Mouse (Mus musculus): ENCODE data around the gene Ctsl. TPM values are rescaled to one million over a fixed set of nuclear protein-coding genes. Genes with fewer than 3 reads are reported as not detected.
A peak's percentile ranks its signal among the peaks of the same experiment; 100 is the strongest.

Gene Ctsl
- polyA plus RNA-seq, 1 experiment, result 370 TPM

GRCm38 (mm10) chr13:64319782-64320181 lies 50.9 kb downstream of the Ctsl start:
- no peak for TF ChIP-seq POLR2A (IDR thresholded peaks at IDR 0.05; ENCODE audit: low read depth, low read length)
- TF ChIP-seq CTCF (conservative IDR thresholded peaks at IDR 0.05; ENCODE audit: insufficient read depth, insufficient read length, low read depth, low read length), result no peak
- no peaks in the 10 kb centered on the region for H3K36me3 ChIP-seq (ENCODE audit: control insufficient read depth, insufficient read depth, low read length)
- no peak overlapping the region for H3K4me3 ChIP-seq (ENCODE audit: insufficient read depth, low read depth, low read length)
- peaks cover 2% of the 10 kb centered on the region; the same call in 1 of the 2 replicates for H3K4me1 ChIP-seq (ENCODE audit: control insufficient read depth, insufficient read depth, low read length)
- peak overlapping the region; percentile 67; the same call in 1 of the 2 replicates for H3K27ac ChIP-seq (ENCODE audit: insufficient read depth, low read depth, low read length)
- no peak for DNase-seq
- H3K27me3 ChIP-seq (replicated peaks; ENCODE audit: control insufficient read depth, insufficient read depth, low read length), result no peaks in the 10 kb centered on the region

GRCm38 (mm10) chr13:64318355-64318754 lies 52.3 kb downstream of the Ctsl start:
- 29% methylated on average over 2 of the region's 2 CpGs for WGBS
- H3K4me3 ChIP-seq (ENCODE audit: insufficient read depth, low read depth, low read length), result no peak overlapping the region
- peaks cover 2% of the 10 kb centered on the region; the same call in 1 of the 2 replicates for H3K4me1 ChIP-seq (ENCODE audit: control insufficient read depth, insufficient read depth, low read length)
- no peak overlapping the region for H3K27ac ChIP-seq (ENCODE audit: insufficient read depth, low read depth, low read length)
- H3K27me3 ChIP-seq (replicated peaks; ENCODE audit: control insufficient read depth, insufficient read depth, low read length), result no peaks in the 10 kb centered on the region
- no peaks in the 10 kb centered on the region for H3K36me3 ChIP-seq (ENCODE audit: control insufficient read depth, insufficient read depth, low read length)
- TF ChIP-seq CTCF (conservative IDR thresholded peaks at IDR 0.05; ENCODE audit: insufficient read depth, insufficient read length, low read depth, low read length) (no peak), POLR2A (IDR thresholded peaks at IDR 0.05; ENCODE audit: low read depth, low read length) (no peak)
- peak; percentile 86 for DNase-seq

GRCm38 (mm10) chr13:64315483-64316050 lies 55.1 kb downstream of the Ctsl start:
- H3K27me3 ChIP-seq (replicated peaks; ENCODE audit: control insufficient read depth, insufficient read depth, low read length), result no peaks in the 10 kb centered on the region
- peak; percentile 74 for DNase-seq
- H3K27ac ChIP-seq (ENCODE audit: insufficient read depth, low read depth, low read length), result no peak overlapping the region
- WGBS, result 2% methylated on average over 3 of the region's 3 CpGs
- TF ChIP-seq POLR2A (IDR thresholded peaks at IDR 0.05; ENCODE audit: low read depth, low read length) (no peak), CTCF (conservative IDR thresholded peaks at IDR 0.05; ENCODE audit: insufficient read depth, insufficient read length, low read depth, low read length) (0 out of 2 replicates have a peak, but pooled peaks have one; percentile 8)
- H3K4me1 ChIP-seq (ENCODE audit: control insufficient read depth, insufficient read depth, low read length), result peaks cover 6% of the 10 kb centered on the region
- no peak overlapping the region for H3K4me3 ChIP-seq (ENCODE audit: insufficient read depth, low read depth, low read length)
- no peaks in the 10 kb centered on the region for H3K36me3 ChIP-seq (ENCODE audit: control insufficient read depth, insufficient read depth, low read length)

- H3K4me1 ChIP-seq (ENCODE audit: control insufficient read depth, insufficient read depth, low read length), result peaks cover 6% of the 10 kb centered on the region
- TF ChIP-seq CTCF (conservative IDR thresholded peaks at IDR 0.05; ENCODE audit: insufficient read depth, insufficient read length, low read depth, low read length), result no peak
- TF ChIP-seq POLR2A (IDR thresholded peaks at IDR 0.05; ENCODE audit: low read depth, low read length), result no peak
- no peak overlapping the region for H3K27ac ChIP-seq (ENCODE audit: insufficient read depth, low read depth, low read length)
- H3K27me3 ChIP-seq (replicated peaks; ENCODE audit: control insufficient read depth, insufficient read depth, low read length), result no peaks in the 10 kb centered on the region
- WGBS, result 79% methylated on average over 3 of the region's 3 CpGs
- H3K4me3 ChIP-seq (ENCODE audit: insufficient read depth, low read depth, low read length), result no peak overlapping the region
- H3K36me3 ChIP-seq (ENCODE audit: control insufficient read depth, insufficient read depth, low read length), result no peaks in the 10 kb centered on the region
- no peak for DNase-seq
Measured at GRCm38 (mm10) chr13:64314041-64314440, 56.6 kb downstream of the Ctsl start.

- H3K27ac ChIP-seq (ENCODE audit: insufficient read depth, low read depth, low read length), result peak overlapping the region; percentile 17; the same call in 1 of the 2 replicates
Measured at GRCm38 (mm10) chr13:64312916-64313289, 57.8 kb downstream of the Ctsl start.

GRCm38 (mm10) chr13:64312024-64312915 lies 58.4 kb downstream of the Ctsl start, which contains the start of gene Aaed1:
Gene Aaed1, minus strand, starts transcription at chr13:64312710.
- WGBS, result under 1% methylated on average over 74 of the region's 74 CpGs
- peak within 1 kb of the TSS; percentile 65 for H3K27ac ChIP-seq (ENCODE audit: insufficient read depth, low read depth, low read length)
- DNase-seq, result peak; percentile 96
- peaks cover 6% of the 10 kb centered on the region for H3K4me1 ChIP-seq (ENCODE audit: control insufficient read depth, insufficient read depth, low read length)
- H3K4me3 ChIP-seq (ENCODE audit: insufficient read depth, low read depth, low read length), result peak within 1 kb of the TSS; percentile 58
- no peaks in the 10 kb centered on the region for H3K27me3 ChIP-seq (replicated peaks; ENCODE audit: control insufficient read depth, insufficient read depth, low read length)
- H3K36me3 ChIP-seq (ENCODE audit: control insufficient read depth, insufficient read depth, low read length), result peaks cover 2% of the 10 kb centered on the region; the same call in 1 of the 2 replicates
- TF ChIP-seq POLR2A (IDR thresholded peaks at IDR 0.05; ENCODE audit: low read depth, low read length), result peak; percentile 70
- TF ChIP-seq CTCF (conservative IDR thresholded peaks at IDR 0.05; ENCODE audit: insufficient read depth, insufficient read length, low read depth, low read length), result peak; percentile 36

More at GRCm38 (mm10) chr13:64312916-64313289, 57.8 kb downstream of the Ctsl start:
- WGBS, result 0% methylated on average over 2 of the region's 2 CpGs
- peak overlapping the region; percentile 22 for H3K4me3 ChIP-seq (ENCODE audit: insufficient read depth, low read depth, low read length)
- peaks cover 6% of the 10 kb centered on the region for H3K4me1 ChIP-seq (ENCODE audit: control insufficient read depth, insufficient read depth, low read length)
- H3K36me3 ChIP-seq (ENCODE audit: control insufficient read depth, insufficient read depth, low read length), result peaks cover 2% of the 10 kb centered on the region; the same call in 1 of the 2 replicates
- no peak for DNase-seq
- no peak for TF ChIP-seq POLR2A (IDR thresholded peaks at IDR 0.05; ENCODE audit: low read depth, low read length)
- no peak for TF ChIP-seq CTCF (conservative IDR thresholded peaks at IDR 0.05; ENCODE audit: insufficient read depth, insufficient read length, low read depth, low read length)
- no peaks in the 10 kb centered on the region for H3K27me3 ChIP-seq (replicated peaks; ENCODE audit: control insufficient read depth, insufficient read depth, low read length)

GRCm38 (mm10) chr13:64311266-64311665 lies 59.4 kb downstream of the Ctsl start:
- peak overlapping the region; percentile 15 for H3K4me3 ChIP-seq (ENCODE audit: insufficient read depth, low read depth, low read length)

More at GRCm38 (mm10) chr13:64311266-64311665, 59.4 kb downstream of the Ctsl start:
- 45% methylated on average over 1 of the region's 1 CpGs for WGBS
- DNase-seq, result no peak
- Histone ChIP-seq H3K36me3 (ENCODE audit: control insufficient read depth, insufficient read depth, low read length) (peaks cover 2% of the 10 kb centered on the region; the same call in 1 of the 2 replicates), H3K27ac (ENCODE audit: insufficient read depth, low read depth, low read length) (no peak overlapping the region), H3K4me1 (ENCODE audit: control insufficient read depth, insufficient read depth, low read length) (peaks cover 6% of the 10 kb centered on the region), H3K27me3 (replicated peaks; ENCODE audit: control insufficient read depth, insufficient read depth, low read length) (no peaks in the 10 kb centered on the region)
- TF ChIP-seq CTCF (conservative IDR thresholded peaks at IDR 0.05; ENCODE audit: insufficient read depth, insufficient read length, low read depth, low read length), result no peak
- no peak for TF ChIP-seq POLR2A (IDR thresholded peaks at IDR 0.05; ENCODE audit: low read depth, low read length)

All from kidney, adult 2 months (tissue).